Mouse (Mus musculus) limb, embryonic 10.5 days (tissue): ENCODE measurements around the gene Rasgef1a. TPM values are rescaled to one million over a fixed set of nuclear protein-coding genes. Genes with fewer than 3 reads are reported as not detected.

ENCODE experiments used
- DNase-seq: peaks from one replicate; pipeline ENCODE4 v3.0.0-alpha.2; 2017; ENCODE audit warnings: low spot score
- H3K27ac ChIP-seq: fragments of 300-500 bp; sonication (generic); 2 replicates; pipeline ENCODE4 v1.5.1; 2016; ENCODE audit warnings: mild to moderate bottlenecking
- H3K27me3 ChIP-seq: fragments of 300-500 bp; sonication (generic); 2 replicates; pipeline ENCODE4 v1.6.1; 2016; ENCODE audit warnings: low read depth, mild to moderate bottlenecking; ENCODE audit not compliant: poor library complexity, severe bottlenecking
- H3K36me3 ChIP-seq: fragments of 300-500 bp; sonication (generic); 2 replicates; pipeline ENCODE4 v1.6.1; 2016; ENCODE audit warnings: mild to moderate bottlenecking, moderate library complexity
- H3K4me1 ChIP-seq: fragments of 300-500 bp; sonication (generic); 2 replicates; pipeline ENCODE4 v1.6.1; 2016
- H3K4me3 ChIP-seq: fragments of 300-500 bp; sonication (generic); 2 replicates; pipeline ENCODE4 v1.5.1; 2016; ENCODE audit warnings: mild to moderate bottlenecking, moderate library complexity
- H3K9me3 ChIP-seq: fragments of 300-500 bp; sonication (generic); replicated peaks from 2 replicates; pipeline ENCODE4 v1.6.1; 2016; ENCODE audit warnings: mild to moderate bottlenecking
- WGBS: fragments of 180-500 bp; shearing (Covaris S2); methylation state at CpG from one replicate; pipeline ENCODE4 v1.1.7; 2016; 5-methylcytosine and 5-hydroxymethylcytosine counted together
- polyA plus RNA-seq: library from polyadenylated mRNA; unstranded; fragments of >200 nt; fragmentation: Nextera tagmentation; extraction: Ambion mirVana; gene quantifications from 2 replicates; pipeline ENCODE4 v1.2.1, GENCODE M21; 2016

Gene Rasgef1a
- polyA plus RNA-seq, 1 experiment from 2014 or later, result not detected

DNA sequence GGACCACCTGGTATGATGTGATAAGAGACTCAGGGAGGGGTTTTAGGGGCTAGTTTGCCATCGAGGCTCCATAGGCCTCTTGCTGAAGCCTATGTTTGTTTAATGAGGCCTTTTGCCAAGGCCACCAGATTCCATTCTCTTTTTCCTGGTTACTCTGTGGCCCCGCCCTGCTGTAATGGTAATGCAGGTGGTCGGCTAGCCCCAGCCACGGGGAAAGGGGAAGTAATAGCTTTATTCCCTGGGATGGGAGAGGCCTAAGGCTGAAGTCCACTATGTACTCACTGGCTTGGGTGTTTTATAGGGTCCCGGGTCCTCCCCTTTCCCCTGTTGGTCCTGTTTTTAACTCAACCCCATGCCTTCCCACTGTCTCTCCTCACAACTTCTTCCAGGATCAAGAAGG is 25.6 kb downstream of the Rasgef1a start:
- no peak overlapping the region for H3K4me3 ChIP-seq
- no peaks in the 10 kb centered on the region for H3K27me3 ChIP-seq
- no peak overlapping the region for H3K27ac ChIP-seq
- 85% methylated on average over 5 of the region's 5 CpGs for WGBS
- no peak for DNase-seq
- no peaks in the 10 kb centered on the region for H3K36me3 ChIP-seq
- no peaks in the 10 kb centered on the region for H3K9me3 ChIP-seq
- no peaks in the 10 kb centered on the region for H3K4me1 ChIP-seq

DNA sequence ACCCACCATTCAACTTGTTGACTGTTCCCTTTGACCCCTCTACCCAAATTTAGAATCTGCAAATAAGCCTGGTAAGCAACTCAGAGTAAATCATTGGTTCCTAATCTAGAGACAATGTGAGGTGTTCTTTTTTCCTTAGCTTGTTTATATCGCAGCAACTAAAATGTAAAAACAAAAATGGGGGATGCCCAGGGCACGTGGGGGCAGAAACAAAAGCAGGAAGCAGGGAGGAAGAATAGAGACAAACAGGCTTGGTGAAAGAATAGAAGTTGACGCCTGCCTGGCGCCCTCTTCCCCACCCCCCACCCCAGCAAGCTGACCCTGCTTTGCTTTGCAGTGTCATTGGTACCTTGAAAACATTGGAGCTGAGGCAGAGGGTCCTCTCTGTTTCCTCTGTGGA is 33.9 kb downstream of the Rasgef1a start:
- Histone ChIP-seq H3K4me1 (no peaks in the 10 kb centered on the region), H3K27ac (no peak overlapping the region), H3K36me3 (no peaks in the 10 kb centered on the region), H3K9me3 (no peaks in the 10 kb centered on the region), H3K4me3 (no peak overlapping the region), H3K27me3 (no peaks in the 10 kb centered on the region)
- WGBS, result 64% methylated on average over 4 of the region's 4 CpGs
- DNase-seq, result no peak

GRCm38 (mm10) chr6:118045892-118046291 is 34.7 kb downstream of the Rasgef1a start:
- Histone ChIP-seq H3K4me3 (no peak overlapping the region), H3K27ac (no peak overlapping the region), H3K27me3 (no peaks in the 10 kb centered on the region), H3K36me3 (no peaks in the 10 kb centered on the region), H3K9me3 (no peaks in the 10 kb centered on the region), H3K4me1 (no peaks in the 10 kb centered on the region)
- no peak for DNase-seq
- WGBS, result 66% methylated on average over 7 of the region's 7 CpGs

DNA sequence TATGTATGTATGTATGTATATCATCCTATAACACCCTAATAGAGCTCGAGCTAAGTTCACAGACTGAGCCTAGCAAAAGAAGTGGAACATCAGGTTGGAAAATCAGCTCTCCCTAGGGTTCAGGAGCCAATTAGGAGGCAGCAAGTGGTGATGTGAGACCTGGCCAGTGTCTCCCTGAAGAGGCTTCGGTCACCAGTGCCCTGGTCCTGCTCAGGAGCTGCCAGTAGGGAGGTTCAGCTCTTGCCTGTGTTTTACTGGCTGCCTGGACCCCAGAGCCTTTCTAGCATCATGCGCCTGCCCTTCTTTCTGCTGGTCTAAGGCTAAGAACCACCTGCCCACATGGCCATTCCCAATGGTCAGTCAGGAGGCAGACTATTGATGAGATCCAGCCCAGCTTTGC is 35.3 kb downstream of the Rasgef1a start:
- Histone ChIP-seq H3K9me3 (no peaks in the 10 kb centered on the region), H3K27me3 (no peaks in the 10 kb centered on the region), H3K27ac (no peak overlapping the region), H3K4me3 (no peak overlapping the region), H3K36me3 (no peaks in the 10 kb centered on the region), H3K4me1 (no peaks in the 10 kb centered on the region)
- DNase-seq, result no peak
- WGBS, result 80% methylated on average over 3 of the region's 3 CpGs

- no peak for DNase-seq
- H3K9me3 ChIP-seq, result no peaks in the 10 kb centered on the region
These were observed 35.7 kb downstream of the Rasgef1a start for GRCm38 (mm10) chr6:118046924-118047323.

GRCm38 (mm10) chr6:118047811-118048505 is 36.7 kb downstream of the Rasgef1a start:
- 76% methylated on average over 4 of the region's 4 CpGs for WGBS

More at GRCm38 (mm10) chr6:118046924-118047323, 35.7 kb downstream of the Rasgef1a start:
- no peak overlapping the region for H3K4me3 ChIP-seq
- H3K36me3 ChIP-seq, result no peaks in the 10 kb centered on the region
- H3K27ac ChIP-seq, result no peak overlapping the region
- no peaks in the 10 kb centered on the region for H3K27me3 ChIP-seq
- H3K4me1 ChIP-seq, result no peaks in the 10 kb centered on the region

GRCm38 (mm10) chr6:118049776-118050175 is 38.5 kb downstream of the Rasgef1a start:
- DNase-seq, result no peak
- Histone ChIP-seq H3K4me1 (no peaks in the 10 kb centered on the region), H3K9me3 (no peaks in the 10 kb centered on the region), H3K27ac (no peak overlapping the region), H3K4me3 (no peak overlapping the region), H3K27me3 (no peaks in the 10 kb centered on the region), H3K36me3 (no peaks in the 10 kb centered on the region)
- WGBS, result 85% methylated on average over 6 of the region's 6 CpGs

More at GRCm38 (mm10) chr6:118047811-118048505, 36.7 kb downstream of the Rasgef1a start:
- no peaks in the 10 kb centered on the region for H3K36me3 ChIP-seq
- H3K4me3 ChIP-seq, result no peak overlapping the region
- no peaks in the 10 kb centered on the region for H3K4me1 ChIP-seq
- no peak overlapping the region for H3K27ac ChIP-seq
- H3K9me3 ChIP-seq, result no peaks in the 10 kb centered on the region
- DNase-seq, result no peak
- no peaks in the 10 kb centered on the region for H3K27me3 ChIP-seq

DNA sequence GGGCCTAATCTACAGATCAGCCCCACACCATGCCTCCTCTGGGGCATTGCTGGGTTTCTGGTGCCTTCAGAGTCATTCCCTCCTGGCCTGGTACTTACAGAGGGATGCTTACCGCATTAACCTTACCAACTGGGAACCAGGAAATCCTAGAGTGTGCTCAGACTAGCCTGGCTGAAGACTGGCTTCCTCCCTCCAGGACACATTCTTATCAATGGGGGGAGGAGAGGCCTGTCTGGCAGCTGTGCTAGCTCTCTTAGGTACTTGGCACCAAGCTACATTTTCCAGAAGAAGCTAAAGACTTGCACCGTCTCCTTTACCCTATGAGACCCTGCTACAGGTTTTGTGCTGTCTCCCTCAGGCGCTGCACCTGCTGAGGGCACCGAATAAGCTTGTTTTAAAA is 40.2 kb downstream of the Rasgef1a start:
- H3K27ac ChIP-seq, result no peak overlapping the region
- H3K9me3 ChIP-seq, result no peaks in the 10 kb centered on the region
- DNase-seq, result no peak
- H3K4me1 ChIP-seq, result no peaks in the 10 kb centered on the region
- 88% methylated on average over 4 of the region's 4 CpGs for WGBS
- H3K27me3 ChIP-seq, result no peaks in the 10 kb centered on the region
- H3K4me3 ChIP-seq, result no peak overlapping the region
- H3K36me3 ChIP-seq, result no peaks in the 10 kb centered on the region

GRCm38 (mm10) chr6:118055209-118055608 is 44.0 kb downstream of the Rasgef1a start:
- Histone ChIP-seq H3K27ac (no peak overlapping the region), H3K9me3 (no peaks in the 10 kb centered on the region), H3K4me1 (no peaks in the 10 kb centered on the region), H3K27me3 (no peaks in the 10 kb centered on the region), H3K36me3 (no peaks in the 10 kb centered on the region), H3K4me3 (no peak overlapping the region)
- no peak for DNase-seq
- 93% methylated on average over 10 of the region's 10 CpGs for WGBS

- no peaks in the 10 kb centered on the region for H3K9me3 ChIP-seq
- peaks cover 12% of the 10 kb centered on the region for H3K4me1 ChIP-seq
- no peak overlapping the region for H3K27ac ChIP-seq
- no peak for DNase-seq
- H3K4me3 ChIP-seq, result no peak overlapping the region
- H3K27me3 ChIP-seq, result peaks cover 24% of the 10 kb centered on the region
- H3K36me3 ChIP-seq, result no peaks in the 10 kb centered on the region
- 89% methylated on average over 4 of the region's 4 CpGs for WGBS
These were observed 50.0 kb downstream of the Rasgef1a start for GRCm38 (mm10) chr6:118061266-118061665.

GRCm38 (mm10) chr6:118063266-118063665 is 52.0 kb downstream of the Rasgef1a start:
- DNase-seq, result no peak
- Histone ChIP-seq H3K27ac (no peak overlapping the region), H3K4me1 (peaks cover 20% of the 10 kb centered on the region), H3K9me3 (no peaks in the 10 kb centered on the region), H3K4me3 (no peak overlapping the region), H3K36me3 (no peaks in the 10 kb centered on the region), H3K27me3 (peaks cover 44% of the 10 kb centered on the region)
- WGBS, result 73% methylated on average over 5 of the region's 5 CpGs

- Histone ChIP-seq H3K4me3 (no peak overlapping the region), H3K27ac (no peak overlapping the region), H3K4me1 (peaks cover 20% of the 10 kb centered on the region), H3K27me3 (peaks cover 49% of the 10 kb centered on the region), H3K9me3 (no peaks in the 10 kb centered on the region), H3K36me3 (no peaks in the 10 kb centered on the region)
- DNase-seq, result peak; percentile 58
- WGBS, result 11% methylated on average over 7 of the region's 7 CpGs
These were observed 53.8 kb downstream of the Rasgef1a start for GRCm38 (mm10) chr6:118064968-118065530.

GRCm38 (mm10) chr6:118065837-118066198 is 54.6 kb downstream of the Rasgef1a start:
- Histone ChIP-seq H3K4me1 (peaks cover 20% of the 10 kb centered on the region), H3K9me3 (no peaks in the 10 kb centered on the region), H3K27ac (no peak overlapping the region), H3K4me3 (peak overlapping the region; percentile 54), H3K27me3 (peaks cover 49% of the 10 kb centered on the region), H3K36me3 (no peaks in the 10 kb centered on the region)
- no peak for DNase-seq
- WGBS, result under 1% methylated on average over 12 of the region's 12 CpGs
